Mouse (Mus musculus): ENCODE measurements around the gene Zswim7. TPM values are rescaled to one million over a fixed set of nuclear protein-coding genes. Genes with fewer than 3 reads are reported as not detected.

The Zswim7 gene
- total RNA-seq, 1 experiment from 2014 or later = 6.3 TPM

- ATAC-seq (replicated peaks; ENCODE audit: insufficient number of reproducible peaks, low FRiP score, low TSS enrichment, poor library complexity, severe bottlenecking) = no peak
Observed at GRCm38 (mm10) chr11:62264018-62264417, 17.2 kb downstream of the Zswim7 start.

GRCm38 (mm10) chr11:62263599-62263998, 17.6 kb downstream of the Zswim7 start:
- no peak for ATAC-seq (replicated peaks; ENCODE audit: insufficient number of reproducible peaks, low FRiP score, low TSS enrichment, poor library complexity, severe bottlenecking)

- ATAC-seq (replicated peaks; ENCODE audit: insufficient number of reproducible peaks, low FRiP score, low TSS enrichment, poor library complexity, severe bottlenecking) = no peak
Observed at GRCm38 (mm10) chr11:62259214-62259613, 22.0 kb downstream of the Zswim7 start.

- no peak for ATAC-seq (replicated peaks; ENCODE audit: insufficient number of reproducible peaks, low FRiP score, low TSS enrichment, poor library complexity, severe bottlenecking)
Observed at GRCm38 (mm10) chr11:62253380-62253779, 27.8 kb downstream of the Zswim7 start.

DNA sequence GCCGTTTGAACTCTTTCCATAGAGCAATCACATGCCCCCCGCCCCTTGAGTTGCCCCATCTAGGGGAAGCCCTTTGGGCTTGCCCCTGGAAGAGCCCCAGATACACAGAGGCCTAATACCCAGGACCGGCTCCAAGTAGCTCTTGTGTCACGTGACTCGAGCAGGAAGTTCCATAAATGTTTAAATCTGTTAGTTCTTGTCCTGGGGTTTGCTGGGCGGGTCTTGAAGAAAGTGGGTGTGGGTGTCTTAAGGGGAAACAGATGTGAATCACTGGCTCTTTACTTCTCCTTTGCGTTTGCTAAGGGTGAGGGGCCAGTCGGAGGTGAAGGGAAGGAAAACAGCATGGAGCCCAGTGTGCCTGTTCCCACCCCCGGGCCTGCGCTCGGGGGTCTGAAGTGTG, 30.1 kb downstream of the Zswim7 start:
- ATAC-seq (replicated peaks; ENCODE audit: insufficient number of reproducible peaks, low FRiP score, low TSS enrichment, poor library complexity, severe bottlenecking) = peak; percentile 74

DNA sequence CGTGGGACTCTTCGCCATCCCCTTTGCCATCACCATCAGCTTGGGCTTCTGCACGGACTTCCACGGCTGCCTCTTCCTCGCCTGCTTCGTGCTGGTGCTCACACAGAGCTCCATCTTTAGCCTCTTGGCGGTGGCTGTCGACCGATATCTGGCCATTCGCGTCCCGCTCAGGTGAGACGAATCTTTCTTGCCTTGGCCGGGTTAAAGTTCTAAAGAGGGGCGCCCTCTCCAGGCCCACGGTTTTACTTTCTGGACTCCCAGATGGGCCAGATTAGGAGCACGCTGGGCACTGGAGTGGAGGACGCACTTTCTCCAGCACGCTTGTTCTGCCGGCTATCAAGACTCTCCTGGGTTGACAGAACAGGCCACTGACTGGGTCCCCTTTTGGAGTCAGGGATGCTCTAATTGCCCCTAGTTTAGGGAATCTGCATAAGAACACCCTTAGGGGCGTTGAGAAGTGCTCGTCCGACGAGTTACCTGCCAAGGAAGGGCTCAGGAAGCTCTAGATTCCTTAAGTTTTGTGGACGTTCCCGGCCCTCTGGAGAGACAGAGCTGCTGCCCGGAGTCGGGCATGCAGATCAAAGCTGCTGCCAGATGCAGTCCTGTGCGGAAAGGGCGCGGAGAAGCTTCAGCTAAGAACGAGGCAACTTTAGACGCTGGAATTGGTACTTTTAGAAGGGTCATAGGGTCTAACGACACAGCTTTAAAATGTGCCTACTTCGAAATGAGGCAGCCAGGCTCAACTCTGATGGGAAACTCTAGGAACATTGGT, 31.7 kb downstream of the Zswim7 start:
- peak; percentile 6; the same call in 1 of the 2 replicates for ATAC-seq (replicated peaks; ENCODE audit: insufficient number of reproducible peaks, low FRiP score, low TSS enrichment, poor library complexity, severe bottlenecking)

DNA sequence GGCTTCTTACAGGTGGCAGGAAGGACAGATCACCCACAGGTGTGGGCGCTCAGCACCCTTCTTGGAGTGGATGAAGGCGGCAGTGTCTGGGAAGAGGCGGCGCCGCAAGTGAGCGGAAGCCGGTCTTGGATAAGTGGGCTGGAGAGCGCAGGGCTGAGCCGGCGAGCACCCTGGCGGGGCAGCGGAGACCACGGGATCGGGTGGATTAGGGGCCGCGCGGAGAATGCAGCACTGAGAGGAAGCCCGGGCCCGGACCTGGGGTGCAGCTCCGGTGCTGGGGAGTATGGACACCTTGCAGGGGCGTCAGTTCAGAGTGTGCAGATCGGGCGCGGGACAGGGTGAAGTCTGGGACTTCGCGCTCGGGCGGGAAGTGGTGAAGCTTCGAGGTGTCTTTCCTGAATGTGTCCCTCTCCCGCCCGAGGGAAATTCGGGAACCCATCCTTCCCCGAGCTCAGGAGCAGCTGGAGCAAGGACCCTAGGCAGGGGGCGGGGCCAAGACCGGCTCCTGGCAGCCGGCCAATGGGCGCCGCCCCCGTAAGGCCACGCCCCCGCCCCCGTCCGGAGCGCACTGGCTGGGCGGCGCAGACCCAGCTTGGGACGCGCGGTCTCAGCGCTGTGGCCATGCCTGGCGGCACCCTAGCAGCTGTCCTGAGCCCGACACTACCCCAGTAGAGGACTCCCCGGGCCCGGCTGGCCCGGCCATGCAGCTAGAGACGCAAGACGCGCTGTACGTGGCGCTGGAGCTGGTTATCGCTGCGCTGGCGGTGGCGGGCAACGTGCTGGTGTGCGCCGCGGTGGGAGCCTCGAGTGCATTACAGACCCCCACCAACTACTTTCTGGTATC, 32.6 kb downstream of the Zswim7 start, which contains the start of gene Adora2b:
Gene Adora2b (plus strand): TSS at position 584 of the 844 bp plus-strand sequence.
- ATAC-seq (replicated peaks; ENCODE audit: insufficient number of reproducible peaks, low FRiP score, low TSS enrichment, poor library complexity, severe bottlenecking) = peak; percentile 31

DNA sequence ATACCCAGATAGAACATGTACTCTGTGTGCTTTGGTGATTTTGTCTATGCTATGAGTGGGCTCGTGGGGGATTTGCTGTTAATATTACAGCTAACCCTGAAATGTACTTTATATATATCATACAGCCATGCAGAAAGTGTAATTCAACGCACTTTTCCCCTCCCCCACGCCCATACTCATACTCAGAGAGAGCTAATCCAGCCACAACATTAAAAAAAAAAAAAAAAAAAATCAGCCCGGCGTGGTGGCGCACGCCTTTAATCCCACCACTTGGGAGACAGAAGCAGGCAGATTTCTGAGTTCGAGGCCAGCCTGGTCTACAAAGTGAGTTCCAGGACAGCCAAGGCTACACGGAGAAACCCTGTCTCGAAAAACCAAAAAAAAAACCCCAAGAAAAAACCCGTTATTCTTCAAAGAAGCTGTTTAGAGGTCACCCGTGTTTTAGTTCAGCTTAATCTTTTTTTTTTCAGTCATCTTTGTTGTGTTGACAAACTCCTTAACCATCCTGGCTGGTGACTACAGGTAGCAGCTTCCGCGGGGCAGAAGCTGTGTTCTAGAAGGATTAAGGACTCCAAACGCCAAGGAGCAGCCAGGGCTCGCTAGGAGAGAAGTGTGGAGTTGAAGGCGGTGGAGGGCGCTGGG, 33.3 kb downstream of the Zswim7 start:
- ATAC-seq (replicated peaks; ENCODE audit: insufficient number of reproducible peaks, low FRiP score, low TSS enrichment, poor library complexity, severe bottlenecking) = no peak

DNA sequence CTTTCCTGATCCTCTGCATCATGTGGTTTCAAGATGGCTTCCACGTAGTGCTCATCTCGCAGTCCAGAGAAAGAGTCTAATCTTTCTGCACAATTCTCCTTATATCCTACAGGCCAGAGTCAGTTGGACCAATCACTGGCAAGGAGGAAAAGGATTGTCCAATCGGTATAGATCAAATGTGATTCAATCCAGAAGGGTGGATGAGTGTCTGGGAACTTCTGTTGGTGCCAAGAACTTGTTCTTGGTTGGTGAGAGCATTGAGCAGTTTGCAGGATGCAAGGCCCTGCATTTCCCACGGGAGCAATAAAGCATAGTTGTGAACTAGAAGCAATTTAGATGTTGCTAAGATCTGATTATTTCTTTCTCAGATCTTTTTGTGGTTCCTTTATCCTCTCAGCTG, 36.7 kb downstream of the Zswim7 start:
- no peak for ATAC-seq (replicated peaks; ENCODE audit: insufficient number of reproducible peaks, low FRiP score, low TSS enrichment, poor library complexity, severe bottlenecking)

DNA sequence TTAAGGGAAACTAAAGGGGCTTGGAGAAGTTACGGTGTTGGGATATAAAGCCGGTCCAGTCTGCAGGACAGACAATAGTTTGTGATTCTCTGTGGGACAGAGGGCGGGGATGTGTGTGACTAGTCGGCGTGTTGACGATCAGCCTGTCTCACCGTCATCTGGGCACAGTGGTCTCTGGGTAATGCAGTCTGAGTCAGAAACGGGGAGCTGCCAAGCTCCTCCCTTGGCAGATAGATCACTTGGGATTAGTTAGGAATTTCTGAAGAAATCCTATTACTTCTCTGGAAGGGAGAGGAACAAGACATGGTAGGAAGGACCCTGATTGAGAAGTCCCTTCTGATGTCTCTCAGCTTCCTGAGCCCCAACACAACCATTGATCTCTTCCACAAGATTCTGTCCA, 37.3 kb downstream of the Zswim7 start:
- no peak for ATAC-seq (replicated peaks; ENCODE audit: insufficient number of reproducible peaks, low FRiP score, low TSS enrichment, poor library complexity, severe bottlenecking)

- no peak for ATAC-seq (replicated peaks; ENCODE audit: insufficient number of reproducible peaks, low FRiP score, low TSS enrichment, poor library complexity, severe bottlenecking)
Observed at GRCm38 (mm10) chr11:62240631-62241261, 40.4 kb downstream of the Zswim7 start.

DNA sequence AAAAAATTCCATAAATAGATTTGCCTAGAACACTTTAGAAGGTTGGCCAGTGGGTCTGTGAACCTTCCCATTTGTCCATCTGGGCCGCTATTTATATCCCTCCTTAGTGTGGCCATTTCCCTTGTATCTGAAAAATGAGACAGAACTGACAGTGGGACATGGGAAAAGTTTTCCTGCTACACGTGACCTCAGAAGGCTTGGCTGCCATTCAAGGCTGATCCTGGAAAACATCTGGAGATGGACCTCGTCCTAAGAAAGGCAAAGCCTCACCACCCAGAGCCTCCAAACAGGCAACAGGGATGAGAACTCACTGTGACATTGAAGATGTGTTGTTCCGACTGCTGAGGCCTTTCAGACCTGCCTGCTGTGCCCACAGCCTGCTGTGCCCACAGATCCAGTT, 56.4 kb downstream of the Zswim7 start:
- ATAC-seq (replicated peaks; ENCODE audit: insufficient number of reproducible peaks, low FRiP score, low TSS enrichment, poor library complexity, severe bottlenecking) = no peak

DNA sequence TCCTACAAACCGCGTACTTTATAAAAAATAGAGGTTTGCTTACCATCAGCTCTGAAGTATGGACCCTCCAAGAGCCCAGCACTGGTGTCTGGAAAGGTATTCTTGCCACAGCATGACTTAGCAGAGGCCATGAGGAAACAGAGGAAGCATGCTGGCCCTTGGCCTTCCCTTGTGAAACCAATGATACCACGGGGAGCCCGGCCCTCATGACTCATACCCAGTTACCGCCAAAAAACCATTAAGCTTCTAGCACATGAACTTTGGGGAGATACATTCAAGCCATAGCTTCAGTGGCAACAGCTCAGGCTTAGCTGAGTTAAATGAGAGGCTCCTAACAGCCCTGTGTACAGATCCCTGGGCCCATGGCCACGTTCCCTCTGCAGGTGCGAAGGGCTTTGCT, 57.2 kb downstream of the Zswim7 start:
- ATAC-seq (replicated peaks; ENCODE audit: insufficient number of reproducible peaks, low FRiP score, low TSS enrichment, poor library complexity, severe bottlenecking) = peak; percentile 86

DNA sequence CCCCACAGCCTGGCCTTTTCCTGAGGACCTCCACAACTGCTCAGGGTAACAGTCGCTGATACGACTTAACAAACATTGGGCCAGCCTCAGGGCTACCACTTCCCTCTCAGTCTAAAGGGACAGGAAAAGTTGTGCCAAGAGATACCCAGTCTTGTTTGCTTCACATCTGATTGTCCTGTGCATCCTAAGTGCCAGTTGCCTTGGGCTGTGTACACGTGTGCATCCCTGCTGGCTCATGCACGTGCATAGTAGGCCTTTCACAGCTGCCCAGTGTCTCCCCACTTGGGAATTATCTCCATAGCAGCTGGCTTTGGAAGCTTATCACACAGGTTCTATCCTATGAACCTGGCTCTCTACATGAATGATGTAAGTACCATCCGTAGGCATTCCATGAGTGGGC, 57.8 kb downstream of the Zswim7 start:
- ATAC-seq (replicated peaks; ENCODE audit: insufficient number of reproducible peaks, low FRiP score, low TSS enrichment, poor library complexity, severe bottlenecking) = no peak

GRCm38 (mm10) chr11:62220756-62221510, 60.2 kb downstream of the Zswim7 start:
- ATAC-seq (replicated peaks; ENCODE audit: insufficient number of reproducible peaks, low FRiP score, low TSS enrichment, poor library complexity, severe bottlenecking) = peak; percentile 65; the same call in 1 of the 2 replicates

DNA sequence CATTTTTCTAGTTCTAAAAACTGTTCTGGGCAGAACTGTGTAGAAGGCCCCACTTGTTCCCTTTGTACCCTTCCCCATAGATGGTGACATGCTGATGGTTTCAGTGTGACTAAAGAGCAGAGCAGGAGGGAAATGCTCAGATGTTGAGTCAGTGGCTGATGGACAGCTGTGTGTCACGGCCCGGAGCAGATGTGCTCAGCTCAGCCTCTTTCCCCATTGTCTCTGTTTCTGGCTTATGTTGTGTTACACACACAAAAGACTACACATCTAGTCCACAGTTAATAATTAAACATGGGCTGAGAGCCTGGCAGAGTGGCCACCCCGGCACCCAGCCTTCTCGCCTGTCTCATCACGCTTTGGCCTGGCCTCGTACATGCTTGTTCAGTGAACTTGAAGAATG, 63.4 kb downstream of the Zswim7 start:
- ATAC-seq (replicated peaks; ENCODE audit: insufficient number of reproducible peaks, low FRiP score, low TSS enrichment, poor library complexity, severe bottlenecking) = no peak

All from monocyte, adult 5-6 weeks (primary cell).